Mouse (Mus musculus) ES-Bruce4 (cell line): ENCODE results near the gene Adap1.

Experiments
- CTCF ChIP-seq: IDR thresholded peaks from one replicate; pipeline ENCODE4 v1.8.1; 2011; ENCODE audit warnings: low read depth, low read length
- POLR2A ChIP-seq: IDR thresholded peaks from one replicate; pipeline ENCODE4 v1.8.1; 2011; ENCODE audit warnings: low read length; ENCODE audit not compliant: insufficient read depth

GRCm38 (mm10) chr5:139281373-139282112 is 43.9 kb downstream of the Adap1 start:
- TF ChIP-seq CTCF: no peak
- TF ChIP-seq POLR2A: no peak
